Mouse (Mus musculus) left cerebral cortex, adult 18-20 months (tissue): Measurements from ENCODE around the gene Smoc1. TPM values are rescaled to one million over a fixed set of nuclear protein-coding genes. Genes with fewer than 3 reads are reported as not detected.

Source experiments
- DNase-seq, 2 experiments: peaks; one replicate each; pipeline ENCODE4 v3.0.0; 2021 to 2022; ENCODE audit warnings: low spot score in 2 of 2, mixed read lengths in 1 of 2
- total RNA-seq, 2 experiments: library from RNA; stranded (reverse); gene quantifications; 2 replicates each; pipeline ENCODE4 v1.2.3; 2021

Smoc1 gene
- total RNA-seq, 2 experiments from 2014 or later, result 7.4 to 10.4 TPM

DNA sequence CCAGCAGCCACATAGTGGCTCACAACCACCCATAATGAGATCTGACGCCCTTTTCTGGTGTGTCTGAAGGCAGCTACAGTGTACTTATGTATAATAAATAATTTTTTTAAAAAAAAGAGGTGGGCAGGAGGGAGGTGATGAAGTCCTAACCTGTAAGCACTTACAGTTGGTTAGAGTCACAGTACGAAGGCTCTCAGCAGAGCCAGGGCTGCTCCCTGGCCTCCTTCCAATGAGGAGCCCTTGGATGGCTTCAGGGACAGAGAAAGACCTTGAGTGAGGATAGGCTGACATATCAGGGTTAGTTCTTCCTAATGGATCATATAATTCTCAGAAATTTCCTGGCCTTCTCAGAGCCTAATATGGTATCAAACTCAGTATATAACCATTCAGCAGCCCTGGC is 134.7 kb downstream of the Smoc1 start:
- no peak for DNase-seq

DNA sequence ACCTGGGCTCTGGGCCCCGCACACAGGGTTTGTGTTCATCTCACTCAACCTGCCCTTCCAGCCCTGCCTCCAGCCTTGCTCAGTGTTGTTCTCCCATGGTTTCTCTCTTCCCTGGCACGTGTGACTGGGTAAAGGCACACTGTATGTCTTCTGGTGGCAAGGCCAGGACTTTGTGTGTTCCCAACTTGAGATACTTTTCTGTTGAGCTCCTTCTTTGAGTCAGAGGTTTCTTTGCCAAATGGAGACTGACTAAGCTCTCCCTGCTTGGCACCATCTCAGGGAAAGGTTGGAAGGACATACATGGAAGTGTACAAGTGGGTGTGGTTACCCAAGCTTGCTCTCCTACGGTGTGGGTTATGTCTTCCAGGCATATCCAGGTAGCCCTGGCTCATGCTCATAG is 136.5 kb downstream of the Smoc1 start:
- no peak for DNase-seq

DNA sequence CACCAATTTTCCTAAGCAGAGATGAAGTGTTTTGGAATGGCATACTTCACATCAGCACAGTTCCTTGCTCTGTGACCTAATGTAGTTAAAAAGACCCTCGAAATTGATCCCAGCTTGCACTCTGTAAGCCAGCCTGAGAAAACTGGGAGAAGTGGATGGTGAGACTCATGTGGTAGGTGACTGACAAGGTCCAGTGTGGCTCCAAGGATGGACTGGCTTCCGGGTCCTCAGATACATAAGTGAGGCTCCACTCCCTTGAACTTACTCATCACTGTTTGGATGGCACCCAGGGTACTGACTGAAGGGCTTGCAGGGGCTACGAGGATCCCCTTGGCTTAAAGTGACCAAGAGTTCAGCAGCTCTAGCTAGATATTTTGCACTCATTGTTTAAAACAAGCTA is 137.0 kb downstream of the Smoc1 start:
- no peak for DNase-seq

DNA sequence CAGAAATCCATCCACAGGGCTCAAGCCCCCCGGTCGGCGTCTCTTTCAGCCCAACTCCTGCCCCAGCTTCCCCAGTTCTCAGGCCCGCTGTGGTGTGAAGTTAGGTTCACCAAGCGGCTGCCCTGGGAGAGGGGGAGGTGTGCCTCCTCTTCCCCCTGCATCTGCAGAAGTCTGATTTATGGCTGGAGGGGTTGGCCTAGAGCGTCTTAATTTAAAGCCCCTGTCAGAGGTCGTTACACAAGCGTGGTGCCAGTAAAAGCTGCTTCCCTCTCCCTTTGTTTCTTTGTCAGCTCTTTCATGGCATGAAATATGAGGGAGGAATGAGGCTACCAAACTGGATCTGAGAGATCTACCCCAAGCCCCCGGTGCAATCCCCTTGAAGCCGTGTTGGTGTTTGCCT is 139.5 kb downstream of the Smoc1 start:
- no peak for DNase-seq

DNA sequence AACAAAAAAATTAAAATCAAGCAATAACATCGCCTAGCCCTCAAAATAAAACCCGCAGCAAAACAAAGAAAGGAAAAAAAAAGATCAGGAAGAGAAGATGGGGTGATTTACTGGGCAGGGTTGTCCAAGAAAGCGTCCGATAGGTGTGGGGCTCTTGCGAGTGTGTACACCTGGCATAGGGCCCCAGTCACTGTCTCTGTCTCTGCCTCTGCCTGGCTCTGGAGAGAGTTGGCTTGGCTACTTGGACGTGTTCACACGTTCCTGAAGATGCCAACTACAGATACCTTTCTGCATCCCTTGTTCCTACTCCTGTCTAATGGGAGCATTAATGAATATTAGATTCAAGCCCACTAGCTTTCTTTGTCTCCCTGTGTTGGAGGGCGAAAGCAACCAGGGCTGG is 140.0 kb downstream of the Smoc1 start:
- no peak for DNase-seq

DNA sequence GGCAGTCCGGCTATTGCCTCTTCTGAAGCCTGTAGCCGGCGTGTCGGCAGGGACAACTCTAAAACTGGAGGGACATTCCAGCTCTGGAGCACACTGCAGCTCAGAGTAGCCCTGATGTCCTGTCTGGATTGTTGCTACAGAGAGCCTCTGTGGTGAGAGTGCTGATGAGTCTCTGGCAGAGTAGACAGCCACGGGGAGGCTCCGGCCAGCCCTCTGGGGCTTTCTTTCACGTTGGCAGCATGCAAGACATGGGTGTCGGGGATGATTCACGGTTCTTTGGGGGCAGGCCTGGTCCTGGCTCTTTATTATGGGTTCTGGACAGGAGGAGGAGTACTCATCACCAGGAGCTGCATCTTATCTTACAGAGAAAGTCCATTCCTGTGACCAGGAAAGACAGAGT is 140.5 kb downstream of the Smoc1 start:
- DNase-seq, result no peak

DNA sequence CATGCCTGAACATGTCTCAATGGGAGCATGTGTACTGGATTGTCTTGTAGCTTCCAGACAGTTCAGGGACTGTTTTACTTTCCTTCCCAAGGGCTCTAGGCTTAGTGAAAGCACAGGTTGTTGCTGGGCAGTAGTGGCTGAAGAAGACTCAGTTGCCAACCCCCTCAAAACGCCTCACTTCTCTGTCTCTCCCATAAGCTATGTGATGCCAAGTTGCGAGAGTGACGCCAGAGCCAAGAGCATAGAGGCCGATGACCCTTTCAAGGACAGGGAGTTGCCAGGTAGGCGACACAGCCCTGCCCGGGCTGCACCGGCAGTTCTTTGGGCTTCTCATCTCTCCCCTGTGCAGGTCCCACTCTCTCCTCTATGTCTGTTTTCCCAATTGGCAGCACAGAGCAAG is 141.4 kb downstream of the Smoc1 start:
- DNase-seq, result no peak

DNA sequence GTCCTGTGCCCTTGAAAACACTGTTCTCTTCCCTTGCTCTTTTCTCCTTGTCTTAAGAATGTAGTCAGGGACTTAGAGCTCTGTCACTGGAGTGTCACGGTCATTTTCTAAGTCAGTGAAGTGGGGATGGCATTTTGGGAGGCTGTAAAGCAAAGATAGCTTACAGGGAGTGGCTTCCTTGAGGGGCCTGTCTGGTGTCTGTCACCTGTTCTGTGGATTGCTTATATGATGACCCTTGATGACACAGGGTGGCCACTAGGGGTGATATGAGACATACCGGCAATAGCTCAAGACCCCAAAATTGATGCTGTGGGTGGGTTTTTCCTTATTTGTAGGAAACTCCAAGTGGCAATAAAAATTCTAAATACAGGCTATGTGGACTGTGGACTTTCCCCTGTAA is 141.9 kb downstream of the Smoc1 start:
- no peak for DNase-seq

DNA sequence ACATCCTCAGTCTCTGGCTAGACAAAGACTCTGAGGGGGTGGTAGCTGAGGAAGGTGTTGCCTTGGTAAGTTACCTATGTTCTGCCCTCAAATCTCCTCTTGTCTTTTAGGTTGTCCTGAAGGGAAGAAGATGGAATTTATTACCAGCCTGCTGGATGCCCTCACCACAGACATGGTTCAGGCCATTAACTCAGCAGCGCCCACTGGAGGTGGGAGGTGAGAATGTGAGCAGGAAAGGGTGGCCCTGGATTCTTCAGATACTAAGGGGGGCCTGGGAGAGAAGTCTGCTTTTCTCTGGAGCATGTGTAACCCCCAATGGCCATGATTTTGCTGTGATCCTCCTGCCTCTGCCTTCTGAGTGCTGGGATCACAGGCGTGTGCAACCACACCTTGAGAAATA is 143.5 kb downstream of the Smoc1 start:
- DNase-seq, result no peak

DNA sequence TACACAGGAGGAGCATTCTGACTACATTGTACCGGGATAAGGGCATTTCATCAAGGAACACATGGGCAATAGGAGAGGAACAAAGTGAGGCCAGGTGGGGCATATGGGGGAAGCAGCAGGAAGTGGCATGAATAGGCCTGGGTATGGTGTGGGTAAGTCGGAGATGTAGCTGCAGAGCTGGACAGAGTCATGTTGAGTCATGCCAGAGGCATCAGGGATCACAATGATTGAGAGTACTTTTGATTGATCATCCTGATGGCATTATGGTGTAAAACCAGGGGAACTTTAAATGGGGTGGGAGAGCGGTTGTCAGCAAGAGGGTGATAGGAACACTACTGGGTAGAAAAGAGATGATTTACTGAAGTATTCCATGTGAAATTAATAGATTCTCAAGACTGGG is 146.4 kb downstream of the Smoc1 start:
- DNase-seq, result no peak

DNA sequence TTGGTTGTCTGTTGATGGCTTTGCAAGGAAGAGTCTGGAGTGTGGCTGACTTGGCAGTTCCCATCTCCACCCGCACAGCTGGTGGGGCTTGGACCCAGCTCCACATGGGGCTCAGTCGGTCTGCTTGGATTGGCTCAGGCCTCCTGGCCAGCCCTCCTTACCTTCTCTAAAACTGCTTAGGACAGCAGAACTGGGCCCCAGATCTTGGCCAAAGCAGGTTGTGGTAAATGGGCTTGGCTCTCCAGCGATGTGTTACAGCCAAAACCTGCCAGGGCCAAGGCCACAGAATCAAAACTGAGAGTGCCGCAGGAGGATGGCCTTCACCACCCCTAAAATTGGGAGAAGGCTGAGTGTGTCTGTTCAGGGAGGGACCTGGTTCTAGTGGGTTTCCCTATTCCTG is 147.3 kb downstream of the Smoc1 start:
- DNase-seq, result no peak

DNA sequence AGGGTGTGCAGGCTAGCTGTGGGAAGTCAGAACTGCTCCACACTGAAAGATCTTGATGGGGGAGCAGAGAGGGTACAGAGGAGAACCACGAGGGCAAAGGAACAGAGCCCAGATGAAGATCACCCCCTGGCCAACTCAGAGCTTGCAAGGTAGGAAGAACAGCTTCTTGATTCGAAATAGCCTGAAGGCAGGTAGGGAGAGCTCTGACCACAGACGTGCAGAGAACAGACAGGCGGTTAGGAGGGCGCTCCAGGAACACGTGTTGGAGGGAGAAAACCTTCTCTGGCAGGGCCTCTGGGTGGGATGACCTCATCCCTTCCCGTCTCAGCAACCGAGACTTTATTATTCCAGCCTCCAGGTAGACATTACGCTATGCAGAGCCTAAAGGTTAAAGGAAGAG is 148.6 kb downstream of the Smoc1 start:
- DNase-seq, result no peak

DNA sequence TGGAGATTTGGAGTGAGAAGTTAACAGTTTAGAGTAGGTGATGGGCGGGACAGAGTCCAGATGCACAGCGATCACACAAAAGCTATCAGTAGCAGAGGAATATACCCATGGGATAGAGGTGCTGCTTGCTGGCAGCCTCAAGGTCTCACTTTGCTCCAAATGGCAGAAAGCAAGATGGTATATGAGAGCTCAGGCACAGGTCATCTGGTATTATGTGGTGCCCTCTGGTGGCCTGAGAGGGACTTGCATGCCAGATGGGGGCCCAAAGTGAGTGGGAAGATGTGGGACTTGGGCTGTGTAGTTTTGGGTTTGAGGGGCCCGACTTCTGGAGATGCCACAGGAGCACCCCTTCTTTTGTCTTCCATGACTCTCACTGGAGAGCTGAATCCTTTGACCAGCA is 155.5 kb downstream of the Smoc1 start:
- peak; percentile 36 to 61 for DNase-seq

DNA sequence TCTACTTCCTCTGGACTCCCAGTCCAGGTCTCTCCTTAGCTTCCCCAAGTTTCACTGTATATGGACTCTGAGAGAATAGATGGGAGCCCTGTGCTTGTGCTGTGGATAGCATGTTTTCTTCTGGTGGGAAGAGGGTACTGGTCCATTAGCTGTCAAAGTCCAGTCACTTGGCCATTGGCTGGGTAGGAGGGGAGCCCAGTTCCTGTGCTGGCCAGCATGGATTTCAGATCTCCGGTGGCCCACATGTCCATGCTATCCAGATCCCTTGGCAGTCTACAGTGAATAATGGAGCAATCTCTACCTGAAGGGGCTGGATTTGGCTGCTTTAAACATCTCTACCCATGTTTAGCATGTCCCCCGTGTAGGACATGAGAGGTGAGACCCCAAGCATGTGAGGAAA is 158.4 kb downstream of the Smoc1 start:
- DNase-seq, result no peak

DNA sequence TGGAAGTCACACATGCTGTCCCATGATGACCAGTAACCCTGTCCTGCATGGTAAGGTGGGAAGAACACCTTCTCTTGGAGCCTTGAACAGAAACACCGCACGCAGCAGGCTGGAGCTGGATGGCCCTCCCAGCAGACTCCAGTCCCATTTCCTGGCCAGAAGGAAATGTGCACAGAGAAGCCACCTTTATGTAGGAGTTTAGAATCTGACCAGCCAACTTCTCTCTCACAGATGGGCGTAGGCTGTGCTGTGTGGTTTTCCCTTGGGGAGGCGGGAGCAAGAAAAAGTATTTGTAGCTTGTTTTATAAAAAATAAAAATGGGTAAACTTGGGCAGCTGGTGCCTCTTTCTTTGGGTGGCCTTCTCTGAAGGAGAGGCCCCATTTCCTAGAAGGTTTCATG is 159.5 kb downstream of the Smoc1 start:
- DNase-seq, result peak; percentile 57 to 75

DNA sequence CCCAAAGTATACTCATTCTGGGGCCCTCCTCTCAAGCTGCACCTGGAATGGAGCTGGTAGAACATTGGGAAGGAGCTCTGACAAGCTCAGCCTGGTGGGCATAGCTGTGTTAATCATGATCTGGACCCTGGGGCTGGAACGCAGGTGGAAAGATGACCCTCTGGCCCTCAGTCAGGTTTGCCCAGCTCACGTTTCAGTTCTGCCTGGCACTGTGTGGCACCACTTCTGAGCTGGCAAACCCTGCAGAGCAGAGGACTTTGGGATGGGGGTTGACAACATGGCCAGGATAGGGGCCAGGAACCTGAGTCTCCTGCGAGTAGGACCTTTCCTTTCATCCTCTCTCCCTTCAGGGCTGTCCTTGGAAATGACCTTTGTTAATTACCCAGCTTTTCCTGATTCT is 160.1 kb downstream of the Smoc1 start:
- DNase-seq, result no peak

DNA sequence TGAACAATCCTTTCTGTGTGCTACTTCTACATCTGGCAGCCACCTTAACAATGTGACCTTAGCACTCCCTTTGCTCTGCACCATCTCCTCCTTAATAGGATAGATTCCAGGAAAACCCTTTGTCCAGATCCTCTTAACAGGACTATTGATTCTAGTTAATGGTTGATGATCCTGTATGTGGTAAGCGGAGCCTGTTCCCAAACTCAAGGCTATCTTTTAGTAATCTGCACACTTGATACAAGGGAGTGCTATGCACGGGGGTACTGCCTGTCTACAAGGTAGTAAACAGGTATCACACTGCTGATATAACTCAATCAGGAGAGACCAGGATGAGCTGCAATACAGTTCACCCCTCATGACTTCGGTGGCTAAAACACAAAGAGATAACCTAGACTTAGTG is 161.8 kb downstream of the Smoc1 start:
- DNase-seq, result no peak

DNA sequence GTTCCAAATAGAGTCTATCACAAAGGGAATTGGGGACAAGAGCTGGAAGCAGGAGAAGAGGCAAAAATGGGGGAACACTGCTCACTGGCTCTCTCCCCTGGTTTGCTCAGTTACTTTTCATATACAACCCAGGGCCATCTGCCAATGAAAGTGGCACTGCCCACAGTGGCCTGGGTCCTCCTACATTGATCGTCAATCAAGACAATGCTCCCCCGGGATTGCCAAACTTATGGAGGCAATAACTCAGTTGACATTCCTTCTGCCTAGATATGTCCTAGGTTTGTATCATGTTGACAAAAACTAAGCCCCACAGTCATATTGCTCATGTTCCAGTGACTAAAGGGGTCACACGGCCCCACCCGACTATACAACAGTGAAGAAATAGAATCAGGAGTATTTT is 162.4 kb downstream of the Smoc1 start:
- DNase-seq, result no peak

DNA sequence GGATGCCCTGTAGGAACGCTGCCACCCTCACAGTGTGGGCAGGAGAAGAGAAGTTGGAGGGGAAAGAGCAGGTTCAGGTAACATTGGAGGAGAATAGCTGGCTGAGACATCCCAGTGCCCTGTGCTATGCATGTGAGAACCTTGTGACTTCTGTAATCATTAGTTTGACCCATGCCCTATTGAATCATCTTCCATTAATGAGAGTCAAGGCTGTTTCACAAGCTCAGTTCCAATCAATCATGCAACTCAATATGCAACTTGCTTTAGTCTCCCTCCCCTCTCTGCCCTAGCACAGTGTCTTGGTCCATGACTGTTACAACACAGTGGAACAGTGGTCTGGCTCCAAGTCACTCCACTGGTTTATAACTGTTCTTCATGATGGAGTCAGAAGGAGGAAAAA is 163.0 kb downstream of the Smoc1 start:
- no peak for DNase-seq

DNA sequence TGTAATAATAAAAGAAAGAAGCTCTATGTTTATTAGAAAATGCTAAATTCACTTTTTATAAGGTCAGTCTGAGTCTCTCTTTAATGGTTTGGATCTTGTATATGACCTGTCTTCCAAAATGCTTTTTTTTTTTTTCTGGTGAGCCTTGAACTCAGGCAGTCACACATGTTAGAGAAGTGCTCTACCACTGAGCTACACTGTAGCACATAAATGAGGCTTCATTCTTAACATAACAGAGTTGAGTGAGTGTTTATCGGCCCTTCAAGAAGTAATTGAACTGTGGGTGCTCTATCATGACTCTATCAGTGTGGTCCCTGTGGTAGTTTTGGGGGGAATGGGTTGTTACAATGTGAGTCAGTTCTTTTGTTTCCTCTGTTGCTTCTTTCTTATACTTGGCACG is 167.4 kb downstream of the Smoc1 start:
- no peak for DNase-seq

DNA sequence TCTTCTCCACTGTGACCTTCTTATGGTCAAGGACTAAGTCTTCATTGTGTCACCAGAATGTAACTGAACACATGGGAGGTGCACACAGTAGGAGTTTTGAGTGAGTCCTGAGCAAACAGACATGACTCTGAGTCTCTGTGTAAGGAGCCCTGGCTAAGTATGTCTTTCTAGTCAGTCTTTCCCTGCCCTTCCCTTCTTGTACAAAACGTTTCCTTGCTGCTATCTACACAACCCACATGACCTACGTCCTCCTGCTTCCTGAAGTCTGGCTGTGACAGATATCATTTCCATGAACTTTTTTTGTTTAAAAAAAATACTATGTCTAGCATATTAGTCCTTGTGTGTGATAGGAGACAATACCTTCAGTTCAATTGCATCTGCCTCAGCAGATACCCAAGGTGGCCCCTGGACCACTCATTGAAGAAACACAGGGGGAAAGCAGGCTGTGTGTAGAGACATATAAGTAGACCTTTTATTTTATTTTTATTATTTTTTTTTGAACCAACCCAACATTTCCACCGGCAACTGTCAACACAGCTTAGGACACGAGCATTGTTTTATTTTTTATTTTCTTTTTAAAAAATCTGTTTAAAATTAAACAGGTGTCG is 171.0 kb downstream of the Smoc1 start:
- no peak for DNase-seq

DNA sequence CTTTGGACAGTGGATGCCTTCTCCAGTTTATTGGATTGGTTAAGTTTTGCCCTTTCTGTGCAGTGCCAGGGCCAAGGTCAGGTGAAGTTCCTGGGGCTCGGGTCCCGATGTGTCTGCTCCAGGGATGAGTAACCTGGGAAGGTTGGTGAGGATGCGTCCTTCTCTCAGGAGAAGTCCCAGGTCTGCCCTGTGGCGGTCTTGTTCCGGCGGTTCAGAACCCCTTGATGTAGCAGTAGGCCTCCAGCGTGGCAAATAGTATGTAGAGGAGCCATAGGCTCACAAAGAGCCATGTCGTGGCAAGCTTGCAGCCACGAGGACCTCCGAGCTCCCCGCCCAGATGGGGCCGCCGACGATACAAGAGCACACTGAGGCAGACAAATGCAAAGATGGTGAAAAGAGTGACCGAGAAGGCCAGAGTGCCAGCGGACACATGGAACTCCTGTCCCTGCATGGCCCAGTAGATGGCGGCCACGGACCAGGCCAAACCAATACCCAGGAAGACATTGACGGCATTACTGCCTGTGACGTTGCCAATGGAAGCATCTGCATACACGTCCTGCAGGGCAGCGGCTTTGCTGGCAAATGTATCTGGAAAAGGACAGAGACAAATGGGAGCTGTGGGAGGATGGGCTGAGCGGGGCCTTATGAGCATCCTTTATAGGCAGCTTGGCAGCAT is 172.8 kb downstream of the Smoc1 start:
- peak; percentile 80 to 85 for DNase-seq

DNA sequence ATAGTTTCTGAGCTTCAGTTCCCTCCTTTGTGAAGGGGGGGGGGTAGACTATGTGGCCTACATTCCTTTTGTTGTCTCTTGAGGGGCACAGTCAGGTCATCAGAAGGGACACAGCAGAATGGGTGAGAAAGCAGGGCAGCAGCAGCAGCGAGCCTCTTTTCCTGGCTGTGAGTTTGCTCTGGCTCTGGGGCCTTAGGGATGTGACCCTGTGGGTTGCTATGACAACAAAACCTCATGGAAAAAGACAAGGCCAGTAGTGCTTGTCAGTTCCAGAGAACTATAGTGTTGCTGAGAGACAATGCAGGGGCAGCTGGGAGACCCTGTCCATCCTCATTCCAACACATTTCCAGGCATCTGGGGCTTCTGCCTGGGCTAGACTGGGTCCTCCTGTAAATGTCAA is 176.6 kb downstream of the Smoc1 start:
- DNase-seq, result no peak
